Mouse (Mus musculus) spleen, embryonic (tissue): ENCODE measurements at regions not wholly inside any gene's neighbourhood (a gene's known extent, or its start where the extent isn't known, plus 50 kb on each side); places are given as distances from the start of the nearest gene placed in this dataset.

Experiments
- CTCF ChIA-PET: fragments of 350-600 bp; sonication (Branson Sonifier 250); formaldehyde crosslinking; loops from one replicate; lab custom pipeline; 2022; lab: Charles Lee

DNA sequence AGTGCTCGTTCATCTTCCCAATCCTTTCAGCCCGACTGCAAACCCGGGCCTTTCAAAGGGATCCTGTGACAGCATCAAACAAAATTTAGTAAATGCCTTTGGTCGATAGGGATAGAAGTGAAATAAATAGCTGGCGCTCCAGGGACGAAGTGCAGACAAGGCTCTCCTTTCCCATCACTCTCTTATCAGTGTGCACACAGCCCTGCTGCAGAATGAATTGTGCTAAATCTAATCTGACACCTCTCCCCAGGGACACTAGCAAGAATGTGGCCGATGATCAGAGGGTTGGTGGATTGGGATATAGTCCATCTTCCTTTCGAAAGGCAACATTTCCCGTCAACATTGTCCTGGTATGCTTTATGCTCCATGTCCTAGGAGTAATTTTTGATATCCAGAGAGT lies 1372.9 kb upstream of the Tenm4 start:
- CTCF ChIA-PET, result interaction anchor here (0.7 kb wide), 1 partner anchor 28 kb away, joined by 3 read pairs; no protein-coding TSS in a partner anchor

DNA sequence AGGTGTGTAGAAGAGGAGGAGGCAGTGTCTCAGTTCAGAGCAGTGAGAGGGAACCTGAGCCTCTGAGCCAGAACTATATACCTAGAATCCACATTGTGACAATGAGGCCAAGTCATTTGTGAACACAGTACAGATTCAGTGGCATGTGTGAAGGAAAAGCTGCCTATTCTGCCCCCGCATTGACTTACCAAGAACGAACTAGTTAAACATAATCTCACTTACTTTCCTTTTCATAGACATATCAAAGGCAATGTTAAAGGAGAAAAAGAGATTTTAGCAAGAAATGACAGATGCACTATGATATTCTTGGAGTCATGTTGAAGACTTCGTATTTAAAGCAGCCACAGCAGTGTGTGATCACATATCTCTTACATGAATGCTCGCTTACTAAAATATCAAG lies 1329.8 kb upstream of the Tenm4 start:
- CTCF ChIA-PET, result no interaction called here

DNA sequence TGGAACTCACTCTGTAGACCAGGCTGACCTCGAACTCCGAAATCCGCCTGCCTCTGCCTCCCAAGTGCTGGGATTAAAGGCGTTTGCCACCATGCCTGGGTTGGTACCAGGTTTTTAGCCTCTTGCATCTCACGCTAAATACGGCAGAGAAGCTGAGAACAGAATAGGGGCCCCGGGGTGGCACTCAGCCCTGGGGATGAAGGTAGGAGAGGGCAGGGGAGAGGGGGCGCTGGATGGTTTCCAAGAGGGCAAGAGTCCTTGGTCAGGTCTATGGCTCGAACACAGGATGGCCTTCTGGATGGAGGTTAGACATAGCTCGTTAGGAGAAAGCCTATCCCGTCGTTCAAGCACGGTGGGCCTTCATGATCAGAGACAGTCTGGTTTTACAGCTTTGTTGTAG lies 1319.7 kb upstream of the Tenm4 start:
- CTCF ChIA-PET, result no interaction called here

DNA sequence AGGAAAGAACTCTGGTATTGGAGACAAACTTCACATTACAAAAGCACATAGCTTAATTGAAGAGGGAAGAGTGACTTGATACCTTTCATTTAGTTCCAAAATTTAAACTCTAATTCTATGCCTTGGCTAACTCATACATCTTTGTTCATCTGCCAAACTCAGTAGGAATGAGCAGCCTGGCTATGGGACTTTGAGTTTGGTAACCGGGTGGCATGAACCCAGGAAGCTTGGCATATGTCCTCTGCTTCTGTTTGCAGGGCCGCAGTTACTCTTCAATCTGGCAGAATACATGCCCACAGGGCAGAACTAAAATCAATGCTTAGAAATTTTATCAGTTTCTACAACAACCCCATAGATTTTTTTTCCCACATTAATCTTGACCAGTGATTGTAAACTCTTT lies 1314.4 kb upstream of the Tenm4 start:
- CTCF ChIA-PET, result no interaction called here

DNA sequence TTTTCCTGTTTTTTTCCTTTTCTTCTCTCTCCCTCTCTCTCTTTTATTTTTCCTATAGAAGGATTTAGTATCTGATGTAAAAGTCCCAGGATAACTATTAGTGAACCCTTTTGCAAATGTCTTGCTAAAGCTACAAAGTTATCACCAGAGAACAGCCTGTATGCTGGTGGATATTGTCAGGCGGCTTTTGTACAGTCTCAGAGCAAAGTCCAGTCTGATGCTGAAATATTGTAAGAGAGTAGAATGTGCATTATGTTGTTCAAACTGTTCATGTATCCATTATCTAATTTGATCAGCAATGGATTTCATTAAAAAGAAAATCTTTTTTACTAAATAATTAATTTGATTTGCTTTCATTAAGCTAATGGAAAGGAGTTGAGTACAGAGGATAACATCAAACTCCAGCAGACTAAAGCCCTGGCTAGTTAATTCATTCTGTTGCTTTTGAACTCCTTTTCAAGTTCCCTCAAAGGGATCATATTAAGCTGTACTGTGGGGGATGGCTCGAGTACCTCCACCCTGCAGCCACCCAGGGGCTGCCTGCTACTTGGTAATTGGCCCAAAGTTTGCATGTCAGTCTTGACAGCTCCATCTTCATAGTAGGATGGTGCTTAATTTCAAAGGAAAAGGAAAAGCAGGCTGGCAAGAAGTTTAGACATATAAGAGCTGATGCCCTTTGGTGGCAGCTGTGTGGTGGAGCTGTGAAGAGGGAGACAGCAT lies 1280.2 kb upstream of the Tenm4 start:
- CTCF ChIA-PET, result no interaction called here

DNA sequence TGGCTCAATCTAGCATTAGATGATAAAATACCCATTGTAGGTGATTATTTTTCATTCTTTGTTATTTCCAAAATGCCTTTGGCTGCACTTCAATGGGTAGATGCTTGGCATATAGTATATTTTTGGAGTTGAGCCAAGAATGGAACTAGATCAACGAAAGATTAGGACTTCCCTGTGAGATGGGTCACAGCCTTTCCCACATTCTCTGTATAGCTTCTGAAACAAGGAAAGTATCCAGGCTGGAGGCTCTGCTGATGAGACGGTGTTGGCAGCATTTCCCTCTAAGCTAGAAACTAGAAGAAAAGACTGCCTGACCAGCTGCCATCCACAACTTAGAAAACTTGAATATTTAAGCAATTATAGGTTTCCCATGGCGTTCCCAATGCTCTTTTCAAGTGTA lies 1273.0 kb upstream of the Tenm4 start:
- CTCF ChIA-PET, result no interaction called here

DNA sequence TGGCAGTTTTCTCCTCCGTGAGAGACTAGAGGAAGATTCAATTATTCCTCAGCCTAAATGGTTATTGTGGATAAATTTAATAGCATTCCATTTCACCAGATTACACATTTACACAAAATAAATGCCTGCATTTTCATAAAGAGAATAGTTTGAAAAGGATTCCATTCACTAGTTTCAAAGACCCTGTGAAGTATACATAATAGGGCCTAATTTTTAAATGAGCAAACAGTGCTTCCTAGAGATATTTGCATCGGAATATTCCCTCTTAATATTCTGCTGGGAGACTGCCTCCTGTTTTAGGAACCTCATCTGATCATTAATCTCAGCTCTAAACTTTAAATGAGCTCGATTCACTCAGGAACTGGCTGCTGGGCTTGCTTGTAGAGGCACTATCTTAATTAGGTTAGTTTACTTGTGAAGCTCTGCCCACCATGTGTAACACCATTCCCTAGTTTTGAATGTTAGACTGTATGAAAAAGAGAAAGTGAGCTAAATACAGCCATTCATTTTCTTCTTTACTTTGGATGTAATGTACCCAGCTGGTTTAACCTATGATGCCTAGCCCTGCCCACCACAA lies 1244.4 kb upstream of the Tenm4 start:
- CTCF ChIA-PET, result interaction anchor here (0.6 kb wide), 1 partner anchor 323 kb away, joined by 6 read pairs; no protein-coding TSS in a partner anchor

DNA sequence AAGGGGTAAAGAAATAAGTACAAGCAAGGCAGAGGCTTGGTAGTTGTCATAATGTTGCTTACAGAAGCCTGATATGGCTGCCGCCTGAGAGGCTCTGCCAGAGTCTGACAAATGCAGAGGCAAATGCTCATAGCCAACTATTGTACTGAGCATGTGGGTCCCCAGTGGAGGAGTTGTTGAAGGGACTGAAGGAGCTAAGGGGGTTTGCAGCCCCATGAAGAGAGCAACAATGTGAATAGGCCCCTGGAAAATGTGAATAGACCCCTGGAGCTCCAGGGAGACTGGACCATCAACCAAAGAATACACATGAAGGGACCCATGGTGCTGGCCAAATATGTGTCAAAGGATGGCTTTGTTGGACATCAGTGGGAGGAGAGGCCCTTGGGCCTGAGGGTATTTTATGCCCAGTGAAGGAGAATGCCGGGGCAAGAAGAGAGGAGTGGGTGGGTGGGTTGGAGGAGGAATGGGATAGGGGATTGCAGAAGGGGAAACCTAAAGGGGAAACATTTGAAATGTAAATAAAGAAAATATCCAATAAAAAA lies 1207.2 kb upstream of the Tenm4 start:
- CTCF ChIA-PET, result no interaction called here

DNA sequence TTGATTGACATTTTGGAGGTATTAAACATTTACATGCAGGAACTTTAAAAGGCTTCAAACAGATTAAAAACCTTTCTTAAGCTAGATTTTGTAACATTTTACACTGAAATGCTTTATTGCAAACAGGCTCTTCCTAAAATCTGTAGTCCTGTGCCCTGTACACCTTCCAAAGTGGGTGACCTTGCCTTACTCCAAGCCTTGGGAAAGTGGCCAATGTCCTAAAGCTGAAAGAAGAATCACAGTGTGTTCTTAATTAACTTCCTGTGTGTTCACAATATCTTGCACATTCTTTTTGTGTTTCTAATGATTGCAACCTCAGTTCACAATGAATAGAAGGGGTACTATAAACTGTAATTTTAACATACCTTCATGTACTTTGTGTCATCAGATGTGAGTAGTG lies 1203.4 kb upstream of the Tenm4 start:
- CTCF ChIA-PET, result no interaction called here

DNA sequence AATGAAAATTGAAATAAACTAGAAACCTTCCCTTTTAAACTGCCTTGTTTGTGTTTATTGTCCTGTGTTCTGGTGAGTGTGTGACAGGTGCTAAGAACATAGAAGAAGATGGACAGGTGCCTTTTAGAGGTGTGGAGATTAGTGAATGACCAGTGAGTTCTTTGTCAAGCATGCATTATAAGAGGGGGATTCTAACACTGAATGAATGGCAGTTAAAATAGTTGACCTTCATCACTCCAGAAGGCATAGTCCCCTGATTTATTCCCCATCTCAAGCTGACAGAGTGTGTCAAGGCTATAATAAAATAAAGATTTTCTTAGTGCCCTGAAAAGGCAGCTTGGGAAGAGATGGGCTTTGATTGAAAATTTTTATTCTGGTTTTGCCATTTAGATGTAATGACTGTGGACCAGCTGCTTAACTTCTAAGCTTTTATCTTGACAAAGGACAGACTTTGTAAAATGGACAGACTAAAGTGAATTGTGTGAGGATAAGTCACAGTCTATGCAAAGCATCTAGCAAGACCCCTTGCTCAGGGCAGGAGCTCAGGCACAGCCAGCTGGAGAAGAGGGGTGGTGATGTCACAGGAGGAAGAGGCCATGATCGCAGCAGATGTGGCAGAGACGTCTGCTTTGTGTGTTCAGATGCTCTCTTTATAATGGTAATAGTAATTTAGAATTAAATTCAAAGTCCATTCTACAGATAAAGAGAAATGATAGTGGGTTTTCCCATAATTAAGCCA lies 1195.8 kb upstream of the Tenm4 start:
- CTCF ChIA-PET, result no interaction called here

DNA sequence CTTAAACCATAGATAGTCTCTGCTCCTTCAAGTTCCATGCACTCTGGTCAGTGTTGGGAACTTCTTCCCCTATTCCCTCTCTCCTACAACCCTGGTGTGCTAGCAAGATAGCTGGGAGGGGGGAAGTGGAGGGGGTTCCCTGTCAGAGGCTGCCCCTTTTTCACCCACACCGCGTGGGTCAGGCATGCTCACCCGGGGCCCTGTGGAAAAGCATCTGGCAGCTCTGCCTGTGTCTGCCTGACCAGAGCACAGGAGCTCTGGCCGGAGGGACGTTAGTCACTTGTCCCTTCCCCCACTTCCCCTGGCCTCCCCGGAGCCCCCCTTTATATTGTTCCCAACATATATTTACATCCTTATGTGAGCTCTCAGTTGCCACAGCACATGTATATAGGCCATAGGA lies 1174.8 kb upstream of the Tenm4 start:
- CTCF ChIA-PET, result no interaction called here

DNA sequence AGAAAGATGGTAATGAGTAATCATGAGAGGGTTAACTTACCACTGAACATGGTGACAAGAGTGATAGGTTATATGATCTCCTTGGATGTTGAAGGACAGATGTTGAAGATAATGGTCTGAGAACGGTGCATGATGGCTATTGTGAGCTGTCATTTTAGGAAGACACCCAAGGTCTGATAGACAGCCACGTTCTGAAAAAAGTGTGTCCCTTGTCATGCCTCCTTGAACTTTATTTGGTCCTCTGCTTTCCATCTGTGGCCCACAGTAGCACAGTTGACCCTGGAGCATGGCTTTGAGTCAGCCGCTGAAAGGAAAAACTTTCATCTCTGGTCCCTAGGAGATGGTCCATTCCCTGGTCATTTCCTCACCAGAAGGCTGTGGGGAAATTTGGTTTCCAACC lies 1166.9 kb upstream of the Tenm4 start:
- CTCF ChIA-PET, result no interaction called here

DNA sequence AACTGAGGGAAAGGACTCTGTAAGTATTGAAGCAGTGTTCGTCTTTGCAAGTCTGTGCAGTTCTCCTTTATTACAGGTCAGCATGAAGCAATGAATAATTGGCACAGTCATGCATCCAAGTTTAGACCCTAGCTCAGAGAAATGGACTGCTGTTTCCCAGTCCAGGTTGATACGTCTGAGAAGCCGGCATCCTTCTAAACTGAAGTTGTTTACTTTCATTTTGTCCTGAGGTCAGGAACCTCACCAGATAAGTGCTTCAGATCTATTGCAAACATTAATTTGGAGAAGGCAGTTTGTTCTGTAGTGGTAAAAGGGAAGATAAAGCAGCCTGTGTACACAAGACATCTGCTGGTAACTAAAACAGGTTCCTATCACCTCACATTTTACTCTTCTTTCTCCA lies 1165.6 kb upstream of the Tenm4 start:
- CTCF ChIA-PET, result no interaction called here

DNA sequence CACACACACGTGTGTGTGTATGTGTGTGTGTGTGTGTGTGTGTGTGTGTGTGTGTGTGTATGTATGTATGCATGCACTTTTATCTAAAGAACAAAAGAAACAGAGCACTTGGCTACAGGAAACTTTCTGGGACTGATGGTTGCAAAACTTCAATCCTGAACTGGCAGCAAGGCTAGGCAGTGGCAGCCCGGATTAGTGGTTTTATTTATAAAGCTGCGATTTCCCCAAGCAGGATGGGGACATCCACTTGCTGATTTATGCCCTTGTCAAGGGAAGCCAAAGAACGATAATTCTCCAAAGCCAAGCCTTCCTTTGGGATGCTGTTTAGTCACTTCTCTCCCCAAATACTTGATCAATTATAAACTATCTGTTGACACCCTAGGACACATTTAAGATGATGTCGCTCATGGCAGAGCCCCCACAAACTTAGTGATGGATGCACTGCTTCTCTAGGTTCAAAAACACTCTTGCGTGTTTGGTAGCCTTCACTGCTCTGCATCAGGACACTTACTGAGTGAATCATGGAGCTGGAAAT lies 1162.1 kb upstream of the Tenm4 start:
- CTCF ChIA-PET, result no interaction called here

DNA sequence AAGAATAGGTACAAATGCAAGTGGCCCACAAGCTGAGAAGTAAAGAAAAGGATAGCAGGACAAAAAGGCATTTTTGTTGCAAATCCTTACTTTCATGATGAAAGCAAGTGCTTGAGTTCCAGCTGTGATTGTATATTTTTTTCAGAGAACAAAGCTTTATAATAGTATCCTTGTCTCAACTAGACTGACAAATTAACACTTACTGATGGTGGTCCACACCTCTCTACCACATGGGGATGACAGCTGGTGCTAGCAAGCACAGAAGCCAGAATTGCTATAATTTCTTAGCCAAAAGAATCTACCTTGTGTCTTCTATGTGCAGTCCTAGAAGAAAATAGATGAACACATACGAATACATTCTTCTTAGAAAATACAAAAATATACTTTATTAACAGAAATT lies 1150.8 kb upstream of the Tenm4 start:
- CTCF ChIA-PET, result no interaction called here

DNA sequence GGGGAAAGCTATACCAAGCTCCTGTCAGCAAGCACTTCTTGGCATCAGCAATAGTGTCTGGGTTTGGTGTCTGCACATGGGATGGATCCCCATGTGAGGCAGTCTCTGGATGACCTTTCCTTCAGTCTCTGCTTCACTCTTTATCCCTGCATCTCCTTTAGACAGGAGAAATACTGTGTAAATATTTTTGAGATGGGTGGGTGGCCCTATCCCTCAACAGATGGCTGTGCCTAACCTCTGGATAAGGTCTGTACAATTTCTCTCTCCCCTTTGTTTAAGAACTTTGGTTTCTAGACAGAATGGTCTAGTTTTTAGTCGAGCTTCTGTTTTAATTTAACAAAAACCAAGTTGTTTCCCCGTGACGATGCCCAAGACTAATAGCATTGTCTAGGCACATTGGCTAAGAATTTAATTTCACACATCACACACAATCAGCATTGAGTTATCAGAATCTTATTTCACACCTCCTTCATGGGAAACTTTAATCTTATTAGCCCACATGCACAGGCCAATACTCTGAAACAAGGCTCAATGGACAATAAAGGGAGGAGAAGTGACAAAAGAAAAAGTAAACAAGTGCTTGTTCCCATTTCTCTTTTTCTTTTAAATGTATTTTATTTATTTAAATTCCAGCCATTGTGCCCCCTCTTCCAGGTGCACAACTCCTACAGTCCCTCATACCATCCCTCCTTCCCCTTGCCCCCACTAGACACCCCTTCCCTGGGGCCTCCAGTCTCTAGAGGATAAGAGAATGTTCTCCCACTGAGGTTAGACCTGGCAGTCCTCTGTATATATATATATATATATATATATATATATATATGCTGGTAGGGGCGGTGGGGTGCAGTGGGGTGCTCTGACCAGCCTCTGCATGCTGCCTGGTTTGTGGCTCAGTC lies 1142.9 kb upstream of the Tenm4 start:
- CTCF ChIA-PET, result no interaction called here
